Mouse (Mus musculus): ENCODE measurements at regions not wholly inside any gene's neighbourhood (a gene's known extent, or its start where the extent isn't known, plus 50 kb on each side); places are given as distances from the start of the nearest gene placed in this dataset. TPM values are rescaled to one million over a fixed set of nuclear protein-coding genes. Genes with fewer than 3 reads are reported as not detected.

Small RNA genes lying in the stretch of these regions (microRNA-seq; reads per million reads assigned to microRNA genes)
- not detected for gene Mir6379

Data from midbrain, embryonic 16.5 days (tissue).